Mouse (Mus musculus): ENCODE measurements at regions not wholly inside any gene's neighbourhood (a gene's known extent, or its start where the extent isn't known, plus 50 kb on each side); places are given as distances from the start of the nearest gene placed in this dataset.
"Not testable (repeated sequence)": the region's sequence is repeated elsewhere in the genome, so short reads cannot be mapped to it uniquely, and the experiment has no call there.

GRCm38 (mm10) chr1:12577978-12578377, 1164.1 kb downstream of the A830018L16Rik start:
- H3K27me3 ChIP-seq: no peaks in the 10 kb centered on the region
- H3K4me1 ChIP-seq: 0 out of 2 replicates have a peak, but pooled peaks cover 4% of the 10 kb centered on the region
- no peak overlapping the region for H3K4me2 ChIP-seq
- H3K9me3 ChIP-seq: no peaks in the 10 kb centered on the region
- no peaks in the 10 kb centered on the region for H3K36me3 ChIP-seq
- 87% methylated on average over 1 of the region's 1 CpGs for WGBS
- H3K9ac ChIP-seq: no peak overlapping the region
- ATAC-seq (ENCODE audit: insufficient number of reproducible peaks, low FRiP score, low TSS enrichment, low read depth): no peak
- H3K4me3 ChIP-seq: no peak overlapping the region
- no peak overlapping the region for H3K27ac ChIP-seq

- ATAC-seq (ENCODE audit: insufficient number of reproducible peaks, low FRiP score, low TSS enrichment, low read depth): no peak
- H3K36me3 ChIP-seq: no peaks in the 10 kb centered on the region
- WGBS: 70% methylated on average over 3 of the region's 3 CpGs
- H3K27me3 ChIP-seq: no peaks in the 10 kb centered on the region
- no peak overlapping the region for H3K4me2 ChIP-seq
- no peaks in the 10 kb centered on the region for H3K9me3 ChIP-seq
- no peaks in the 10 kb centered on the region for H3K4me1 ChIP-seq
- no peak overlapping the region for H3K9ac ChIP-seq
- H3K4me3 ChIP-seq: no peak overlapping the region
- H3K27ac ChIP-seq: no peak overlapping the region
Observed at GRCm38 (mm10) chr1:12583012-12583411, 1169.1 kb downstream of the A830018L16Rik start.

GRCm38 (mm10) chr1:12586981-12587380, 1173.1 kb downstream of the A830018L16Rik start:
- not testable (repeated sequence) for H3K27me3 ChIP-seq; H3K9ac ChIP-seq; H3K4me2 ChIP-seq; H3K36me3 ChIP-seq; H3K4me1 ChIP-seq; ATAC-seq (ENCODE audit: insufficient number of reproducible peaks, low FRiP score, low TSS enrichment, low read depth); H3K9me3 ChIP-seq; H3K4me3 ChIP-seq; H3K27ac ChIP-seq
- 92% methylated on average over 6 of the region's 6 CpGs for WGBS

- ATAC-seq (ENCODE audit: insufficient number of reproducible peaks, low FRiP score, low TSS enrichment, low read depth): no peak
- Histone ChIP-seq H3K9ac (no peak overlapping the region), H3K36me3 (no peaks in the 10 kb centered on the region), H3K4me3 (no peak overlapping the region), H3K27me3 (no peaks in the 10 kb centered on the region), H3K4me2 (no peak overlapping the region), H3K9me3 (no peaks in the 10 kb centered on the region), H3K4me1 (peaks cover 9% of the 10 kb centered on the region; the same call in 1 of the 2 replicates), H3K27ac (no peak overlapping the region)
- 76% methylated on average over 4 of the region's 4 CpGs for WGBS
Observed at GRCm38 (mm10) chr1:12612102-12612501, 1198.2 kb downstream of the A830018L16Rik start.

GRCm38 (mm10) chr1:12615303-12615702, 1201.4 kb downstream of the A830018L16Rik start:
- Histone ChIP-seq H3K4me3 (no peak overlapping the region), H3K27me3 (no peaks in the 10 kb centered on the region), H3K9ac (no peak overlapping the region), H3K36me3 (no peaks in the 10 kb centered on the region), H3K4me2 (no peak overlapping the region), H3K4me1 (peaks cover 9% of the 10 kb centered on the region; the same call in 1 of the 2 replicates), H3K9me3 (no peaks in the 10 kb centered on the region), H3K27ac (no peak overlapping the region)
- ATAC-seq (ENCODE audit: insufficient number of reproducible peaks, low FRiP score, low TSS enrichment, low read depth): no peak
- 37% methylated on average over 3 of the region's 3 CpGs for WGBS

GRCm38 (mm10) chr1:12615733-12616481, 1202.0 kb downstream of the A830018L16Rik start:
- no peaks in the 10 kb centered on the region for H3K36me3 ChIP-seq
- H3K9ac ChIP-seq: no peak overlapping the region
- no peaks in the 10 kb centered on the region for H3K9me3 ChIP-seq
- H3K27me3 ChIP-seq: no peaks in the 10 kb centered on the region
- ATAC-seq (ENCODE audit: insufficient number of reproducible peaks, low FRiP score, low TSS enrichment, low read depth): no peak
- H3K4me2 ChIP-seq: no peak overlapping the region
- H3K4me3 ChIP-seq: no peak overlapping the region
- 38% methylated on average over 10 of the region's 10 CpGs for WGBS
- 0 out of 2 replicates have a peak overlapping the region, but pooled peaks have one; percentile 27 for H3K27ac ChIP-seq
- peaks cover 9% of the 10 kb centered on the region; the same call in 1 of the 2 replicates for H3K4me1 ChIP-seq

- no peak for ATAC-seq (ENCODE audit: insufficient number of reproducible peaks, low FRiP score, low TSS enrichment, low read depth)
- no peak overlapping the region for H3K27ac ChIP-seq
- WGBS: 74% methylated on average over 2 of the region's 2 CpGs
Observed at GRCm38 (mm10) chr1:12619981-12620380, 1206.1 kb downstream of the A830018L16Rik start.

GRCm38 (mm10) chr1:12620825-12621224, 1206.9 kb downstream of the A830018L16Rik start:
- Histone ChIP-seq H3K27me3 (no peaks in the 10 kb centered on the region), H3K9me3 (no peaks in the 10 kb centered on the region), H3K9ac (no peak overlapping the region), H3K4me3 (no peak overlapping the region), H3K4me2 (no peak overlapping the region), H3K4me1 (peaks cover 6% of the 10 kb centered on the region; the same call in 1 of the 2 replicates), H3K27ac (no peak overlapping the region), H3K36me3 (no peaks in the 10 kb centered on the region)
- 81% methylated on average over 6 of the region's 6 CpGs for WGBS
- ATAC-seq (ENCODE audit: insufficient number of reproducible peaks, low FRiP score, low TSS enrichment, low read depth): no peak

More at GRCm38 (mm10) chr1:12619981-12620380, 1206.1 kb downstream of the A830018L16Rik start:
- H3K4me1 ChIP-seq: peaks cover 9% of the 10 kb centered on the region; the same call in 1 of the 2 replicates
- no peaks in the 10 kb centered on the region for H3K27me3 ChIP-seq
- H3K4me3 ChIP-seq: no peak overlapping the region
- H3K4me2 ChIP-seq: no peak overlapping the region
- no peaks in the 10 kb centered on the region for H3K36me3 ChIP-seq
- no peaks in the 10 kb centered on the region for H3K9me3 ChIP-seq
- H3K9ac ChIP-seq: no peak overlapping the region

GRCm38 (mm10) chr1:12623158-12623557, 1209.3 kb downstream of the A830018L16Rik start:
- Histone ChIP-seq H3K9ac (no peak overlapping the region), H3K27ac (no peak overlapping the region), H3K4me1 (no peaks in the 10 kb centered on the region), H3K9me3 (no peaks in the 10 kb centered on the region), H3K27me3 (no peaks in the 10 kb centered on the region), H3K4me3 (no peak overlapping the region), H3K36me3 (no peaks in the 10 kb centered on the region), H3K4me2 (no peak overlapping the region)
- ATAC-seq (ENCODE audit: insufficient number of reproducible peaks, low FRiP score, low TSS enrichment, low read depth): no peak
- WGBS: 76% methylated on average over 4 of the region's 4 CpGs

- WGBS: 79% methylated on average over 3 of the region's 3 CpGs
- no peak for ATAC-seq (ENCODE audit: insufficient number of reproducible peaks, low FRiP score, low TSS enrichment, low read depth)
- no peak overlapping the region for H3K4me2 ChIP-seq
- no peaks in the 10 kb centered on the region for H3K36me3 ChIP-seq
- no peak overlapping the region for H3K9ac ChIP-seq
- no peaks in the 10 kb centered on the region for H3K27me3 ChIP-seq
- no peak overlapping the region for H3K4me3 ChIP-seq
- H3K9me3 ChIP-seq: no peaks in the 10 kb centered on the region
- no peak overlapping the region for H3K27ac ChIP-seq
- H3K4me1 ChIP-seq: no peaks in the 10 kb centered on the region
Observed at GRCm38 (mm10) chr1:12633049-12633448, 1219.1 kb downstream of the A830018L16Rik start.

- Histone ChIP-seq H3K4me3 (no peak overlapping the region), H3K27me3 (no peaks in the 10 kb centered on the region), H3K4me1 (peaks cover 5% of the 10 kb centered on the region), H3K9ac (no peak overlapping the region), H3K9me3 (no peaks in the 10 kb centered on the region), H3K4me2 (no peak overlapping the region), H3K36me3 (no peaks in the 10 kb centered on the region), H3K27ac (no peak overlapping the region)
- WGBS: 57% methylated on average over 9 of the region's 9 CpGs
- ATAC-seq (ENCODE audit: insufficient number of reproducible peaks, low FRiP score, low TSS enrichment, low read depth): no peak
Observed at GRCm38 (mm10) chr1:12636326-12637147, 1222.6 kb downstream of the A830018L16Rik start.

- no peak overlapping the region for H3K27ac ChIP-seq
- no peak for ATAC-seq (ENCODE audit: insufficient number of reproducible peaks, low FRiP score, low TSS enrichment, low read depth)
- H3K27me3 ChIP-seq: no peaks in the 10 kb centered on the region
- no peaks in the 10 kb centered on the region for H3K9me3 ChIP-seq
- H3K9ac ChIP-seq: no peak overlapping the region
- no peak overlapping the region for H3K4me3 ChIP-seq
- no peaks in the 10 kb centered on the region for H3K36me3 ChIP-seq
- H3K4me2 ChIP-seq: no peak overlapping the region
- H3K4me1 ChIP-seq: peaks cover 5% of the 10 kb centered on the region
- 52% methylated on average over 4 of the region's 4 CpGs for WGBS
Observed at GRCm38 (mm10) chr1:12640983-12641382, 1227.1 kb downstream of the A830018L16Rik start.
